Mouse (Mus musculus) heart, postnatal 0 days (tissue): Measurements from ENCODE around the gene Rps26. TPM values are rescaled to one million over a fixed set of nuclear protein-coding genes. Genes with fewer than 3 reads are reported as not detected.

Source experiments
- ATAC-seq: fragments of 200-750 bp; cut with Nextera tagmentation; 2 replicates; pipeline ENCODE4 v1.8.0; 2017; ENCODE audit warnings: low read depth, moderate number of reproducible peaks, moderate library complexity; ENCODE audit not compliant: insufficient read depth
- DNase-seq: peaks from one replicate; pipeline ENCODE4 v3.0.0-alpha.2; 2016; ENCODE audit warnings: low spot score
- H3K27ac ChIP-seq: fragments of 300-500 bp; sonication (generic); 2 replicates; pipeline ENCODE4 v1.5.1; 2014; ENCODE audit warnings: low read depth, mild to moderate bottlenecking
- H3K27me3 ChIP-seq: fragments of 300-500 bp; sonication (generic); 2 replicates; pipeline ENCODE4 v1.6.1; 2014; ENCODE audit warnings: low read length, mixed read lengths; ENCODE audit not compliant: control insufficient read depth, insufficient read depth
- H3K36me3 ChIP-seq: fragments of 300-500 bp; sonication (generic); replicated peaks from 2 replicates; pipeline ENCODE4 v1.6.1; 2014; ENCODE audit warnings: low read length, mixed read lengths; ENCODE audit not compliant: control insufficient read depth, insufficient read depth
- H3K4me1 ChIP-seq: fragments of 300-500 bp; sonication (generic); 2 replicates; pipeline ENCODE4 v1.6.1; 2014; ENCODE audit warnings: antibody characterized with exemption; ENCODE audit not compliant: control insufficient read depth, insufficient read depth
- H3K4me2 ChIP-seq: fragments of 300-500 bp; sonication (generic); 2 replicates; pipeline ENCODE4 v1.6.1; 2014; ENCODE audit warnings: low read depth, mild to moderate bottlenecking, low read length, moderate library complexity
- H3K4me3 ChIP-seq: fragments of 300-500 bp; sonication (generic); 2 replicates; pipeline ENCODE4 v1.5.1; 2014; ENCODE audit warnings: low read depth, low read length
- H3K9ac ChIP-seq: fragments of 300-500 bp; sonication (generic); replicated peaks from 2 replicates; pipeline ENCODE4 v1.6.1; 2014; ENCODE audit warnings: low read depth, low read length, mixed read lengths
- H3K9me3 ChIP-seq: fragments of 300-500 bp; sonication (generic); replicated peaks from 2 replicates; pipeline ENCODE4 v1.6.1; 2016; ENCODE audit warnings: low read length; ENCODE audit not compliant: control insufficient read depth
- CTCF ChIP-seq: IDR thresholded peaks from 2 replicates; pipeline ENCODE4 v1.5.1; 2016; ENCODE audit warnings: antibody characterized with exemption, control low read depth, low read depth
- EP300 ChIP-seq: IDR thresholded peaks from 2 replicates; pipeline ENCODE4 v1.6.1; 2016; ENCODE audit warnings: antibody characterized with exemption, low read depth
- WGBS: fragments of 180-500 bp; shearing (Covaris S2); extraction: QIAGEN DNeasy Blood & Tissue Kit; methylation state at CpG from one replicate; pipeline ENCODE4 v1.1.7; 2014; 5-methylcytosine and 5-hydroxymethylcytosine counted together
- polyA plus RNA-seq: library from polyadenylated mRNA; unstranded; fragments of >200 nt; fragmentation: Nextera tagmentation; extraction: Ambion mirVana; gene quantifications from 2 replicates; pipeline ENCODE4 v1.2.1, GENCODE M21; 2015
- total RNA-seq: library from RNA; depleted of rRNA; stranded (reverse); fragments of >200 nt; gene quantifications from 2 replicates; pipeline ENCODE4 v1.2.3, GENCODE M21; 2014; ENCODE audit warnings: low replicate concordance

Gene Rps26
- total and polyA plus RNA-seq, 2 experiments from 2014 or later, result 341 to 1,086 TPM

DNA sequence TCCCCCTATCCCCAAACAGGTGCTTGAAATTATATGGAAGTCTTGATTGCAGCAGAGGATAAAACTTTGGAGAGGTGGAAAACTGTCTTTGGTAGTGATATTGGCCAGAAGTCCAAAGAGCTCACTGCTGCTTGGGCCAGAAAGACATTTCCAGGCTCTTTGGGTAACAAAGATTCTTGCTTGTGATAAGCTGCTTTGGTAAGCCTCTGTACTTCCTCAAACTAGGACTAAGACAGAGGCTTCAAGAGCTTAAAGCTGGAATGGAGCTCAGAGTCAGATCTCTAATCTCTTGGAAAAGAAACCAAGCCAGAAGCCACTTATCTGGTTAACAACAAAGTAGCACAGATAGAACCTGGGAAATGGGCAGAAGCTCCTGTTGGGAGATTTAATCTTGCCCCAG is 35.9 kb upstream of the Rps26 start:
- TF ChIP-seq CTCF (no peak), EP300 (no peak)
- no peak for ATAC-seq
- no peaks in the 10 kb centered on the region for H3K36me3 ChIP-seq
- H3K27ac ChIP-seq, result no peak overlapping the region
- H3K4me3 ChIP-seq, result no peak overlapping the region
- DNase-seq, result no peak
- no peaks in the 10 kb centered on the region for H3K27me3 ChIP-seq
- no peak overlapping the region for H3K9ac ChIP-seq
- no peaks in the 10 kb centered on the region for H3K9me3 ChIP-seq
- no peaks in the 10 kb centered on the region for H3K4me1 ChIP-seq
- H3K4me2 ChIP-seq, result no peak overlapping the region

- Histone ChIP-seq H3K9me3 (no peaks in the 10 kb centered on the region), H3K4me3 (no peak overlapping the region), H3K27ac (no peak overlapping the region), H3K9ac (no peak overlapping the region), H3K27me3 (no peaks in the 10 kb centered on the region), H3K4me2 (no peak overlapping the region), H3K36me3 (no peaks in the 10 kb centered on the region), H3K4me1 (no peaks in the 10 kb centered on the region)
- TF ChIP-seq CTCF, result no peak
- TF ChIP-seq EP300, result no peak
- ATAC-seq (no peak), DNase-seq (no peak)
- WGBS, result 37% methylated on average over 9 of the region's 9 CpGs
Measured at GRCm38 (mm10) chr10:128659490-128659889, 32.9 kb upstream of the Rps26 start.

DNA sequence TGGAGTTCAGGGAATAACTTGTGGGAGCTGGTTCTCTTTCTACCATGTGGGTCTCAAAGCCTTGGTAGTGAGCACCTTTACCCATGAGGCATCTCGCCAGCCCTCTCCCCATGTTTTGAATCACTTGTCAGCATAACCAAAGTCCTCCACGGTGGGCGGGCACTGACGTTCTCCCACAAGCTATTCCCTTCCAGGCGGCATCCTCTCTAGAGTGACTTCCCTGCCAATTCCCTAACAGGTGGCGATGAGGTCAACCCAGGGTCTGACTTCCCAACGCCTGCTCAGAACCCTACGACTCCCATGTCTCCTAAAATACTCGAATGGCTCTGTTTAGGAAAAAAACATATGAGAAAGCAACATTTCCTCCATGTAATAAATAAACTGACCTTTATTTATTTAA is 31.3 kb upstream of the Rps26 start:
- Histone ChIP-seq H3K4me3 (no peak overlapping the region), H3K27me3 (no peaks in the 10 kb centered on the region), H3K36me3 (no peaks in the 10 kb centered on the region), H3K27ac (no peak overlapping the region), H3K4me1 (no peaks in the 10 kb centered on the region), H3K9ac (no peak overlapping the region), H3K9me3 (no peaks in the 10 kb centered on the region), H3K4me2 (no peak overlapping the region)
- no peak for ATAC-seq
- WGBS, result 44% methylated on average over 9 of the region's 9 CpGs
- TF ChIP-seq EP300 (no peak), CTCF (no peak)
- DNase-seq, result no peak

DNA sequence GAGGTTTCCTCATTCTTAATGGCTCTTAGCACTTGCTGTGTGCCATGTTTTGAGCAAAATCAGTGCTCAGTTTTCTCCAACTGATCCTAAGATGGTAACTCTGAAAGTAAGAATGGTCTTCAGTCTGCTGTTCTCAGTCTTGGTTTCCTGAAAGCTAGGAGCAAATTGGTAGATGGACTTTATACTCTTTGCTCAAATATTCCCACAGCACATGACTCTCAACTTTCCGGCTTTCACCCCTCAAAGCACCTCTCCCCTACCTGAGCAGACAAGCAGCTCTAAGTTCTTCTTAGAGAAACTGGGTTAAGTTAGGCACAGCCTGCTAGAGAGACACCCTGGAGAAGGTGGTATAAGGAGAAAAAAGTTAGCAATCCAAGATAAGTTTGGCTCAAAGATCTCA is 30.2 kb upstream of the Rps26 start:
- no peaks in the 10 kb centered on the region for H3K9me3 ChIP-seq
- H3K4me3 ChIP-seq, result no peak overlapping the region
- H3K27me3 ChIP-seq, result no peaks in the 10 kb centered on the region
- no peaks in the 10 kb centered on the region for H3K4me1 ChIP-seq
- DNase-seq (no peak), ATAC-seq (no peak)
- TF ChIP-seq EP300 (no peak), CTCF (no peak)
- no peaks in the 10 kb centered on the region for H3K36me3 ChIP-seq
- H3K9ac ChIP-seq, result no peak overlapping the region
- 87% methylated on average over 1 of the region's 1 CpGs for WGBS
- H3K27ac ChIP-seq, result no peak overlapping the region
- H3K4me2 ChIP-seq, result no peak overlapping the region

GRCm38 (mm10) chr10:128655254-128655653 is 28.7 kb upstream of the Rps26 start:
- no peak for TF ChIP-seq EP300
- Histone ChIP-seq H3K27me3 (no peaks in the 10 kb centered on the region), H3K4me2 (no peak overlapping the region), H3K36me3 (no peaks in the 10 kb centered on the region), H3K4me3 (no peak overlapping the region), H3K27ac (no peak overlapping the region), H3K9me3 (no peaks in the 10 kb centered on the region), H3K4me1 (no peaks in the 10 kb centered on the region), H3K9ac (no peak overlapping the region)
- ATAC-seq, result no peak
- 41% methylated on average over 3 of the region's 3 CpGs for WGBS
- no peak for DNase-seq

GRCm38 (mm10) chr10:128653866-128654265 is 27.3 kb upstream of the Rps26 start:
- Histone ChIP-seq H3K9me3 (no peaks in the 10 kb centered on the region), H3K27ac (no peak overlapping the region), H3K27me3 (no peaks in the 10 kb centered on the region), H3K9ac (no peak overlapping the region), H3K4me2 (no peak overlapping the region), H3K4me1 (no peaks in the 10 kb centered on the region), H3K4me3 (no peak overlapping the region), H3K36me3 (no peaks in the 10 kb centered on the region)
- no peak for ATAC-seq
- 71% methylated on average over 4 of the region's 4 CpGs for WGBS
- DNase-seq, result no peak
- TF ChIP-seq CTCF (no peak), EP300 (no peak)
